Mouse (Mus musculus) thymus, postnatal 0 days (tissue): ENCODE measurements around the gene Flywch2. TPM values are rescaled to one million over a fixed set of nuclear protein-coding genes. Genes with fewer than 3 reads are reported as not detected.

Experiments
- DNase-seq: peaks from one replicate; pipeline ENCODE4 v3.0.0-alpha.2; 2015; ENCODE audit warnings: low spot score
- polyA plus RNA-seq: library from polyadenylated mRNA; unstranded; fragments of >200 nt; fragmentation: Nextera tagmentation; extraction: Ambion mirVana; gene quantifications from 2 replicates; pipeline ENCODE4 v1.2.1, GENCODE M21; 2015

Flywch2 gene
- polyA plus RNA-seq, result 13.4 and 14.6 TPM in 2 replicates

GRCm38 (mm10) chr17:23785561-23786471 is at the start of gene Flywch2:
Gene Flywch2, minus strand, starts transcription at chr17:23786081.
- peak; percentile 80 for DNase-seq

GRCm38 (mm10) chr17:23831201-23831600 is 45.3 kb upstream of the Flywch2 start:
- no peak for DNase-seq

GRCm38 (mm10) chr17:23829064-23829619 is 43.3 kb upstream of the Flywch2 start, which contains the start of gene Elob:
Gene Elob, minus strand, starts transcription at chr17:23829136.
- DNase-seq, result peak; percentile 93

GRCm38 (mm10) chr17:23828271-23829001 is 42.6 kb upstream of the Flywch2 start:
- peak; percentile 66 for DNase-seq

GRCm38 (mm10) chr17:23825591-23825990 is 39.7 kb upstream of the Flywch2 start:
- DNase-seq, result no peak

GRCm38 (mm10) chr17:23823614-23824013 is 37.7 kb upstream of the Flywch2 start:
- DNase-seq, result no peak

GRCm38 (mm10) chr17:23823018-23823417 is 37.1 kb upstream of the Flywch2 start:
- no peak for DNase-seq

- no peak for DNase-seq
Observed at GRCm38 (mm10) chr17:23822094-23822493, 36.2 kb upstream of the Flywch2 start.

- DNase-seq, result no peak
Observed at GRCm38 (mm10) chr17:23820731-23821130, 34.9 kb upstream of the Flywch2 start.

- no peak for DNase-seq
Observed at GRCm38 (mm10) chr17:23819235-23819634, 33.4 kb upstream of the Flywch2 start.

GRCm38 (mm10) chr17:23818579-23818978 is 32.7 kb upstream of the Flywch2 start:
- DNase-seq, result no peak

- DNase-seq, result no peak
Observed at GRCm38 (mm10) chr17:23815641-23816040, 29.8 kb upstream of the Flywch2 start.

GRCm38 (mm10) chr17:23807918-23808317 is 22.0 kb upstream of the Flywch2 start:
- no peak for DNase-seq

GRCm38 (mm10) chr17:23806867-23807266 is 21.0 kb upstream of the Flywch2 start:
- no peak for DNase-seq

- DNase-seq, result peak; percentile 49
Observed at GRCm38 (mm10) chr17:23804426-23805085, 18.7 kb upstream of the Flywch2 start.

GRCm38 (mm10) chr17:23803366-23804041 is 17.6 kb upstream of the Flywch2 start:
- DNase-seq, result peak; percentile 82

GRCm38 (mm10) chr17:23802746-23803365 is 17.0 kb upstream of the Flywch2 start:
- peak; percentile 100 for DNase-seq

GRCm38 (mm10) chr17:23801627-23802026 is 15.7 kb upstream of the Flywch2 start:
- DNase-seq, result no peak

- DNase-seq, result no peak
Observed at GRCm38 (mm10) chr17:23797316-23797715, 11.4 kb upstream of the Flywch2 start.

- no peak for DNase-seq
Observed at GRCm38 (mm10) chr17:23795323-23795722, 9.4 kb upstream of the Flywch2 start.
